Mouse (Mus musculus) liver, embryonic 14.5 days (tissue): ENCODE measurements around the gene Epyc.
"Not testable (repeated sequence)": the region's sequence is repeated elsewhere in the genome, so short reads cannot be mapped to it uniquely, and the experiment has no call there.

Experiments used
- CTCF ChIP-seq: IDR thresholded peaks from 2 replicates; pipeline ENCODE4 v1.5.1; 2016; ENCODE audit warnings: antibody characterized with exemption, low read depth, control low read depth
- EP300 ChIP-seq: IDR thresholded peaks from 2 replicates; pipeline ENCODE4 v1.6.1; 2016; ENCODE audit warnings: antibody characterized with exemption, low read depth

GRCm38 (mm10) chr10:97726655-97727054 is 82.8 kb downstream of the Epyc start, which contains the start of gene C030005K15Rik:
- TF ChIP-seq CTCF, EP300: not testable (repeated sequence)
